Mouse (Mus musculus) retina, postnatal 1 day (tissue): ENCODE results near the gene Ptrhd1.
"Not testable (repeated sequence)": the region's sequence is repeated elsewhere in the genome, so short reads cannot be mapped to it uniquely, and the experiment has no call there.

Experiments used
- DNase-seq: peaks from one replicate; pipeline ENCODE4 v3.0.0-alpha.2; 2012

Gene Ptrhd1

GRCm38 (mm10) chr12:4233572-4234508 lies at the start of gene Ptrhd1, which contains the start of gene Cenpo:
Gene Ptrhd1 (plus strand): TSS chr12:4234027.
Gene Cenpo (minus strand): TSS chr12:4234294.
- DNase-seq, result peak; percentile 98

- no peak for DNase-seq
Observed at GRCm38 (mm10) chr12:4184648-4185047, 49.2 kb upstream of the Ptrhd1 start.

GRCm38 (mm10) chr12:4188171-4189059 lies 45.4 kb upstream of the Ptrhd1 start:
- peak; percentile 71 for DNase-seq

DNA sequence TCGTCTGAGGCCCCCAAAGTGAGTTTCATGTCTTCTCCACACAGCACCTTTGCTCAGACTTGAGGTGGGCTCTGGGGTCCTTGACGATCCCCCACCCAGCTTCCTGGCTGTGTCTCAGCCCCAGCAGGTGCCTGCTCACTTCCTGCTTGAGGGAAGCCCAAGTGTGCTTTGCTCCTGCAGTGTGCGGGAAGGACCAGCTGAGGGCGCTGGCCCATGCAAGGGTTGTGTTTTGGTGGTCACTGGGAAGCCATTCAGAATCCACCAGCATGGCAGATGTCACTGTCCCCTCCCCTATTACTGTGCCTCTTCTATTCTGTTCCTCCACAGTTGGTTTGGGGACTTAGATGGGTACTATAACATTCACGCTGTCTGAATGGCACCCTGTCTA lies 44.8 kb upstream of the Ptrhd1 start:
- DNase-seq, result peak; percentile 65

DNA sequence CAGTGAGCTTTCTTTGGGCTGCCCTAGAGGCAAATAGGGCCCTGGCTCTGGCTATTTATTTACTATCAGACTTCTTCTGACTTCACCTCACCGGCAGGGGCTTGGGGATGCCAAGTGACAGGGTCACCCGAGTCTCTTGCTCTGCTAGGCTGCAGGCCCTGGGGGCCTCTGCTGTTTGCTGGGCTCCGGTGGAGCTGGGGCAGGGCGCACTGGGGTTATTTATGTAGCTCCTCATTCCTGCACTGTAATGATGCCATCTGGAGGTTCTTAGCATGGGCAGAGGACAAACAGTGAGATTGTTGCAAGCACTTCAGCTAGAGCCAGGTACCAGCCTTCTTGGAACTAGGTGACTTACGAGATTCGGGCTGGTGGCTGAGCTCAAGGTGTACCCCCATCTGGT lies 41.3 kb upstream of the Ptrhd1 start:
- peak; percentile 36 for DNase-seq

- peak; percentile 35 for DNase-seq
Observed at GRCm38 (mm10) chr12:4193025-4193740, 40.6 kb upstream of the Ptrhd1 start.

- no peak for DNase-seq
Observed at GRCm38 (mm10) chr12:4194643-4195042, 39.2 kb upstream of the Ptrhd1 start.

- no peak for DNase-seq
Observed at GRCm38 (mm10) chr12:4198702-4199101, 35.1 kb upstream of the Ptrhd1 start.

GRCm38 (mm10) chr12:4199271-4199670 lies 34.6 kb upstream of the Ptrhd1 start:
- no peak for DNase-seq

DNA sequence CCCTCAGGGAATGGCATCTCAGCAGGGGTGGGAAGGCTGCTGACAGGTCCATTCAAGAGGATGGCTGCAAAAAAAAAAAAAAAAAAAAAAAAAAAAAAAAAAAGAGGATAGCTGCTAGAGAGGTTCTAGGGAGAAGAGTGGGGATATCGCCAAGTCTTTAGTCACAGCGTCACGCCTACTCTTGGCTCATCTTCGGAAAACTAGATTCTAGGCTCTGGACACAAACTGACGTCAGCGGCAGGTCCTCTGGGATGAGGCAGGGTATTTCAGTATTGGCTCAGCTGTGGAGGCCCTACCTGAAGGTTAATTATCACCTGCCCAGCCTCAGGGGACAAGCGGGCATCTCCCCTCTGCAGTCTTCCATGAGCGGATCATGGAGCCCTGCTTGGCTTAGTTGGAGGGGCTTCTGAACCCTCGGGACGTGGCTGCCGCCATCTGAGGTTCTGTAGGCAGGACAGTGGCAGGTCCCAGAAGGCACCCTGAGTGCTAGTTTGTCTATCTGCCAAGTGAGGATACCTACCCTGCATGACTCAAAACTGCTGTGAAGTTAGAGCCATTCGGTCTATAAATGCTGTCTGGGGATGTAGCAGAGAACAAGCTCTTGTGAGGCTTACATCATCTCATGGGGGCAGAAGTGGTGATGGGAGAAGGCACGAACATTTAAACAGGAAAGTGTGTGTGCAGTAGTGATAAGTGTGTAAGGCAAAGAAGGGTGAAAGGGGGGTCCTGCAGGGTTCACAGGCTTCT lies 32.2 kb upstream of the Ptrhd1 start:
- DNase-seq, result no peak

- no peak for DNase-seq
Observed at GRCm38 (mm10) chr12:4202206-4202605, 31.6 kb upstream of the Ptrhd1 start.

DNA sequence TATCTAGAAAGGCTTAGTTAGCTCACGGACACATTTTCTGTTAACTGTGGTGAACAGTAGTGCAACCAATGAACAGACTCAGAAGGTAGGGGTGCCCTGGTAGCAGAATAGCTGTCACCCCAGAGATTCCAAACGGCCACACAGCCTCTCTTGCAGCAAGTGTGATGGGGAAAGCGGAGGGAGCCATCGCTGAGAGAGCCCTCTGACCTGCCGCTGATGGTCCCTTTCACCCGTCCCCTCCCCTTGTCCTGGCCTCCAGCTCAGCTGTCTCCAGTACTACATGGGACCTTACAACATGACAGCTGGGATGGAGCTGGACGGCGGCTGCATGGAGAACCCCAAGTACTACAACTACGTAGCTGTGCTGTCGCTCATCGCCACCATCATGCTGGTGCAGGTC lies 27.7 kb upstream of the Ptrhd1 start:
- no peak for DNase-seq

DNA sequence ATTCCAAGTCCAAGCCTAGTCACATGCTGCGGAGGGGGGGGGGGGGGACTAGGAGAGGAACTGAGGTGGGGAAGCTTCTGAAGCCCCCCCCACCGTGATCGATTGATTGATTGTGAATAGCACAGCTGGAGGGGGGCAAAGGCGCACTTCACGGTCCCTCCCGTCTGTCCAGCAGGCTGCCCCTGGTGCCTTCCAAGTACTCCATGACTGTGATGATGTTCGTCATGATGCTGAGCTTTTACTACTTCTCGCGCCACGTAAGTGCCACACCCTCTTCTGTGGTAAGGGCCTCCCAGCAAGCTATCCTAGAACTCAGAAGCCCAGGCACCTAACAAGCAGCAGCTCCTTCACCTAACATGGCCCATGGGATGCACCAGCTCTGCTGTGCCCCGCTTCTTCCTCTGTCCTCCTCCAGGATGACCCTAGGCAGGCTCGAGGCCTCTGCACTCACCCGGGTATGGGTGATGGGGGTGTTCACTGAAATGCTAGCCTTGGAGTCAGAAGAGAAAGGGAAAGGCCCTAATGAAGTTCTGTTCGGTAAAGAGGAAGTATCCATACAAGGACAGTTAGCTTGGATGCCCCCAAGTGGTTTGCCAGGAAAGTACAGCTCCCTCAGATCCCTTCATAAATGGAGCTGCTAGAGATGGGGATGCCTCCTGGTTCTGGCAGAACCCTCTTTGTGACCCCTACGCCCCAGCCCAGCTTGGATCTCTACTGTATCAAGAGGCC lies 25.3 kb upstream of the Ptrhd1 start:
- DNase-seq, result peak; percentile 66

DNA sequence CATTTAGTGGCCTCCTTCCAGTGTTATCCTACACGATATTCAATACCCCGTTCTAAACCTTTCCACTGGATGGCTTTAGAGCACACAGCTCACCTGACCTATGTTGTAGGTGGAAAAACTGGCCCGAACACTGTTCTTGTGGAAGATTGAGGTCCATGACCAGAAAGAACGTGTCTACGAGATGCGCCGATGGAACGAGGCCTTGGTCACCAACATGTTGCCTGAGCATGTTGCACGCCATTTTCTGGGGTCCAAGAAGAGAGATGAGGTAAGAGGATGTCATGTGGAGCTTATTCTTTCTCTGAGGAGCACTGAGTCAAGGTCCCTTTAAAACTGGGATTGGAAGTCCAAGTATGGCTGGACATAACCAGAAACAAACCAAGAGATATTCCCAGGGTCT lies 24.6 kb upstream of the Ptrhd1 start:
- no peak for DNase-seq

DNA sequence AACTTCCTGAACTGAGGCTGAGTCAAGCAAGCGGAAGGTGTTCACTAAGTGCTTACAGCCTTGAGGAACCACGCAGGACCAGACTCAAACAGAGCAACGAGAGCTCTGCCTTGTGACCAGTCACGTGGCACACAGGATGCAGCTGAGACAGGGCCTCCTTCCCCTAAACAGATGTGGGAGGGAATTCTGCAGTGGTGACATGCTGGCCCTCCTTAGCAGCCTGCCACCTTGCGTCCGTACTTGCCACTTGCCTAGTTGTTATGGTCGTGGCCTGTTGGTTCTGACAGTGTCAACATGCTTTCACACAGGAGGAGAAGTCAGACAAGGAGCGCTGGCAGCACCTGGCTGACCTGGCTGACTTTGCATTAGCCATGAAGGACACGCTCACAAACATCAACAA lies 22.7 kb upstream of the Ptrhd1 start:
- no peak for DNase-seq

GRCm38 (mm10) chr12:4212908-4213307 lies 20.9 kb upstream of the Ptrhd1 start:
- no peak for DNase-seq

- no peak for DNase-seq
Observed at GRCm38 (mm10) chr12:4230156-4230555, 3.7 kb upstream of the Ptrhd1 start.

- DNase-seq, result no peak
Observed at GRCm38 (mm10) chr12:4232777-4233176, 1.1 kb upstream of the Ptrhd1 start.

DNA sequence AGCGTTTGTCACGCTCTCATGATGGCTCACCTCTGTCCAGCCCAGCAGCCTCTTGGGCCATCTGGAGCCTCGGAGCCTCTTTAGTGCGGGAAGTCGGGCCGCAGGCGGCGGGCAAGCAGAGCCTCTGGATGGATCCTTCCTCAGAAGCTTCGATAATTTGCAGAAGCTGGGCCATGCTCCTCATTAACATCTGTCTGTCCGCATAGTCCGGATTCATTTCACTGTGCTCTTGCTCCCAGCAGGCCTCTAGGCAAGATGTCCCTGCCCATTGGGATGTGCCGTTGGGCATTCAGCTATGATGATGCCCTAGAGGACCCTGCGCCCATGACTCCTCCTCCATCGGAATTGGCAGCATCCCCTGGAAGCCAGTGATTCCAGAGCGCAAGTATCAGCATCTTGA lies 3.7 kb downstream of the Ptrhd1 start:
- DNase-seq, result no peak

DNA sequence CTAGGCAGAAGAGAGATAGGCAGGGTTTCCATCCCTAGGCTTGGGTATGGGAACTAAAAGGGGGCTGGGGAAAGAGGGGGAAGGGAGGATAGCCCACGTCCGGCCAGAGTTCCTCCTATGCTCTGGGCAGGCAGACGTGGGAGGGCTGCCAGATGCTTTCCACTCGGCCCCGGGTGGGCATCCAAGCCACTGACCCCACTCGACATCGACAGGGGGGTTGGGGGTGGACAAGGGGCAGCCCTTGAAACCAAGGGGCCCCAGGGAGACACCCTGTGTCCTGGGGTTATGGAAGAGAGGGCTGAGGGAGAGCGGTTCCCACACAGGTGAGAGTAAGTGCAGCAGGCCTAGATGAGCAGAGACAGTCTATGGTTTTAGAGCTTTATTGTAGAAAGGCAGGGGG lies 6.5 kb downstream of the Ptrhd1 start:
- DNase-seq, result not testable (repeated sequence)

GRCm38 (mm10) chr12:4243805-4244204 lies 10.0 kb downstream of the Ptrhd1 start:
- no peak for DNase-seq

- no peak for DNase-seq
Observed at GRCm38 (mm10) chr12:4245742-4246141, 11.9 kb downstream of the Ptrhd1 start.
